Mouse (Mus musculus) brain, embryonic 14.5 days (tissue): ENCODE measurements around the gene Clec16a.

Experiments
- CTCF ChIP-seq: fragments of 200-500 bp; IDR thresholded peaks from 2 replicates; pipeline ENCODE4 v1.5.1; 2012; ENCODE audit warnings: inconsistent platforms, mild to moderate bottlenecking, moderate library complexity, borderline replicate concordance; ENCODE audit not compliant: insufficient read depth, insufficient read length; ENCODE audit errors: extremely low read depth
- POLR2A ChIP-seq: fragments of 200-500 bp; IDR thresholded peaks from 2 replicates; pipeline ENCODE4 v1.6.1; 2012; ENCODE audit warnings: mild to moderate bottlenecking, inconsistent platforms, borderline replicate concordance; ENCODE audit not compliant: poor library complexity, insufficient read depth, insufficient read length, severe bottlenecking; ENCODE audit errors: extremely low read depth

GRCm38 (mm10) chr16:10682521-10682920 is 137.4 kb downstream of the Clec16a start:
- TF ChIP-seq POLR2A (no peak), CTCF (no peak)
